Mouse (Mus musculus) C2C12 (cell line): ENCODE measurements around the gene Rnf145.

ENCODE experiments used
- CEBPB ChIP-seq: IDR thresholded peaks from one replicate; pipeline ENCODE4 v1.6.1; 2011; ENCODE audit warnings: low read depth, mild to moderate bottlenecking, control low read depth, moderate library complexity
- CTCF ChIP-seq: IDR thresholded peaks from one replicate; pipeline ENCODE4 v1.5.1; 2011; ENCODE audit not compliant: control insufficient read depth, insufficient read depth, insufficient read length
- FOSL1 ChIP-seq: IDR thresholded peaks from one replicate; pipeline ENCODE4 v1.8.0; 2011; ENCODE audit warnings: mild to moderate bottlenecking, low read length; ENCODE audit not compliant: poor library complexity, insufficient read depth, severe bottlenecking
- MAX ChIP-seq: IDR thresholded peaks from one replicate; pipeline ENCODE4 v1.6.1; 2011; ENCODE audit warnings: mild to moderate bottlenecking, control low read depth
- MYOD1 ChIP-seq: IDR thresholded peaks from one replicate; pipeline ENCODE4 v1.6.1; 2011; ENCODE audit warnings: low read depth; ENCODE audit not compliant: control insufficient read depth, insufficient read length
- MYOG ChIP-seq: IDR thresholded peaks from one replicate; pipeline ENCODE4 v1.6.1; 2011; ENCODE audit not compliant: control insufficient read depth, insufficient read length; ENCODE audit errors: extremely low read depth
- USF1 ChIP-seq: IDR thresholded peaks from one replicate; pipeline ENCODE4 v1.6.1; 2011; ENCODE audit warnings: low read depth, mild to moderate bottlenecking, control low read depth, moderate library complexity

DNA sequence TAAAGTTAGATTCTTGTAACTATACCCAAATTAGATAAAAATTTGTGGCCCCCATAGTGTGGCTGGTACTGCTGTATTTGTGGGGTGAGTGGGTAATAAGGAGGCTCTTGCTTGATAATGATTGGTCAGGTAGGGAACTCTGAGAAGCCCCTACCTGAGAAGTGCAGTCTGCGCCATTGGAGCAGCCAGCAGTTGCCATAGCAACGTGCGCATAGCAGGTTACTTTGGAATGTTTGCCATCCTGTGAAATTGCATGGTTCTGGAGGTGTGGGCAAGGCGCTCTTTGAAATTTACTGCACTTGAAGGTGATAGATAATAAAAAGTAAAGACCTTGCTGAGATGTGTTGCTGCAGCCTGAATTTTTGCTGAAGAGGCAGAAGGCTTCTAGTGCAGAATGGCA is 35.6 kb downstream of the Rnf145 start:
- TF ChIP-seq CTCF = no peak
- no peak for TF ChIP-seq MYOG
- no peak for TF ChIP-seq MAX
- no peak for TF ChIP-seq USF1
- no peak for TF ChIP-seq FOSL1
- TF ChIP-seq MYOD1 = no peak
- TF ChIP-seq CEBPB = no peak
